Mouse (Mus musculus): Measurements from ENCODE around the gene Becn1.

DNA sequence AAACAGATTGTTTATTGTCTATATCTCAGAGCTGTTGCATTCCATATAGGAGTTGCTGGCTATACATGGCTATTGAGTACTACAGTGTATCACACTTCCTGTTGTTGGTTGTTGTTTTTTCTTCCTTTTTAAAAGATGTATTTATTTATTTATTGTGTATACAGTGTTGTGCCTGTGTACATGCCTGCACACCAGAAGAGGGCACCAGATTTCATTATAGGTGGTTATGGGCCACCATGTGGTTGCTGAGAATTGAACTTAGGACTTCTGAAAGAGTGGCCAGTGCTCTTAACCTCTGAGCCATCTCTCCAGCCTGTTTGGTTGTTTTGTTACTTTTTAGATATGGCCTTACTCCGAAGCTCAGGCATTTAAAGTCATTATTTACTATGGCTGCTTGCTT is 12.5 kb upstream of the Becn1 start:
- TF ChIP-seq CTCF (IDR thresholded peaks at IDR 0.05; ENCODE audit: low read depth) (peak; percentile 44), EP300 (IDR thresholded peaks at IDR 0.05; ENCODE audit: low read depth) (no peak)
